Mouse (Mus musculus) mouse trophoblast stem cell (cell line): ENCODE measurements around the gene Kif6.

Experiments used
- in situ Hi-C, 2 experiments: fragments of 300-500 bp; cut with MseI, MboI; formaldehyde crosslinking; loops; 2 replicates in 1 of 2; 3 replicates in 1 of 2; pipeline ENCODE4 v1.15.1; 2025

Gene Kif6

GRCm38 (mm10) chr17:49661626-49662025 is 46.7 kb downstream of the Kif6 start:
- in situ Hi-C loops = no loop called here

- in situ Hi-C loops = no loop called here
These were observed 51.8 kb downstream of the Kif6 start for GRCm38 (mm10) chr17:49666728-49667127.

GRCm38 (mm10) chr17:49668296-49668695 is 53.4 kb downstream of the Kif6 start:
- in situ Hi-C loops = no loop called here

GRCm38 (mm10) chr17:49671921-49672339 is 57.0 kb downstream of the Kif6 start:
- in situ Hi-C loops = no loop called here

- in situ Hi-C loops = no loop called here
These were observed 57.5 kb downstream of the Kif6 start for GRCm38 (mm10) chr17:49672421-49672820.

GRCm38 (mm10) chr17:49675629-49676028 is 60.7 kb downstream of the Kif6 start:
- in situ Hi-C loops = no loop called here

GRCm38 (mm10) chr17:49681410-49681809 is 66.5 kb downstream of the Kif6 start:
- in situ Hi-C loops = no loop called here

- in situ Hi-C loops = no loop called here
These were observed 69.2 kb downstream of the Kif6 start for GRCm38 (mm10) chr17:49684146-49684545.

- in situ Hi-C loops = no loop called here
These were observed 75.9 kb downstream of the Kif6 start for GRCm38 (mm10) chr17:49690607-49691454.

- in situ Hi-C loops = no loop called here
These were observed 76.5 kb downstream of the Kif6 start for GRCm38 (mm10) chr17:49691455-49691805.

GRCm38 (mm10) chr17:49693206-49693605 is 78.3 kb downstream of the Kif6 start:
- in situ Hi-C loops = no loop called here

- in situ Hi-C loops = no loop called here
These were observed 82.3 kb downstream of the Kif6 start for GRCm38 (mm10) chr17:49697220-49697619.

GRCm38 (mm10) chr17:49703492-49704249 is 88.7 kb downstream of the Kif6 start:
- in situ Hi-C loops = no loop called here

GRCm38 (mm10) chr17:49709192-49709591 is 94.3 kb downstream of the Kif6 start:
- in situ Hi-C loops = no loop called here

GRCm38 (mm10) chr17:49710101-49710630 is 95.2 kb downstream of the Kif6 start:
- in situ Hi-C loops = no loop called here

- in situ Hi-C loops = no loop called here
These were observed 111.3 kb downstream of the Kif6 start for GRCm38 (mm10) chr17:49726206-49726605.

GRCm38 (mm10) chr17:49726976-49727375 is 112.0 kb downstream of the Kif6 start:
- in situ Hi-C loops = no loop called here

GRCm38 (mm10) chr17:49727428-49728045 is 112.6 kb downstream of the Kif6 start:
- in situ Hi-C loops = no loop called here

GRCm38 (mm10) chr17:49729856-49730255 is 114.9 kb downstream of the Kif6 start:
- in situ Hi-C loops = no loop called here

GRCm38 (mm10) chr17:49732706-49733105 is 117.8 kb downstream of the Kif6 start:
- in situ Hi-C loops = no loop called here

GRCm38 (mm10) chr17:49734079-49734478 is 119.1 kb downstream of the Kif6 start:
- in situ Hi-C loops = no loop called here

- in situ Hi-C loops = no loop called here
These were observed 119.8 kb downstream of the Kif6 start for GRCm38 (mm10) chr17:49734776-49735175.
